Mouse (Mus musculus) frontal cortex, postnatal 10 days (tissue): ENCODE data around the gene Msh3.

Experiments
- DNase-seq, 2 experiments: peaks; one replicate each; pipeline ENCODE4 v3.0.0; 2022; ENCODE audit warnings: low spot score in 2 of 2, mixed read lengths in 1 of 2

Msh3 gene

DNA sequence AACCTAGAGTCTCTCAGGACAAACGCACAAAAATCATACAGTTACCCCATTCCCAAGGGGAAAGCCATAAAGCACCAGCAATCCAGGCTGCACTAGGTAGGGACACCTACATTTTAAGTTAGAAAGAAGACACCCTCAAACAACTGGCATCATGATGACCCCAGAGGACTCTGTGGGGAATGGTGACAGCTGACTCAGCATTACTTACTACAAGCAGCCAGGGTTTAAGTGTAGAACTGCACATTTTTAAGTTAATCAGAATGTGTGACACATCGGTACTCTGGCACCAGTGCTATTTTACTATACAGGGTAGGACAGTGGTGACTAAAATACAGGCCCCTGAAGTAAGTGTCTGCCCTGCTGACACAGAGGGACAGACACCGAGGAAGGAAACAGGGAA, 24.2 kb downstream of the Msh3 start:
- DNase-seq = no peak

DNA sequence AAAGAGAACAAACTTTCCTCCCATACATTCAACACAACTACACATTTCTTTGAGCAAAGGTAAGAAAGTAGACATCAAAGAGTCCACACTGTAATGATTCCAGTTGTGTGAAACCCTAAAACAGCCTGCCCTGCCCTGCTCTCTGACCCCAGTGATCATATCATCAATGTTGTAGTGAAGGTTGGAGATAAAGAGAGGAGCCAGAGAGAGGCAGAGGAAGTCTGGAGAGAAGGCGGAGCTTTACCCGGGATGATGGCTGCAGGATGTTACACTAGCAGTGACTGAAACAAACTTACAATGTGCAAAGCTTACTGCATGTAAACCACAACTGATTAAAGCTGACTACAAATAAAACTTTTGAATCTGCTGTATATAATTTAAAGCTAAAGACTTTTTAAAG, 26.8 kb downstream of the Msh3 start:
- DNase-seq = no peak

DNA sequence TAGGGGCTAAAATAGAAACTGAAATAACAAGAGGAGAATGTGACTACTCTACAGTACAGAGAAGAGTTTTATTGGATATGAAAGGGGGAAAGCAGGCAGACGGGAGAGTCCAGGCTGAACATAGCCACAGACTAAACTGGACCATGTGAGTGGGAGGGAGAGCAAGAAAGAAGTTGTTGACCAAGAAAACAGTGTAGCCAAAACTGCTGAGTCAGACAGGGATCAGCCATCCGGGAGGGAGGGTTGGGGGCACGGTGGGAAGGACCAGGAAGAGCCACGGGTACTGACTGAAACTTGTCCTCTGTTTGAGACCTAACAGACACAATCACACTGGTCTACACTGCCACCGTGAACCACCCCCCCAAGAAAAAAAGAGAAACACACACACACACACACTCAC, 28.8 kb downstream of the Msh3 start:
- no peak for DNase-seq

DNA sequence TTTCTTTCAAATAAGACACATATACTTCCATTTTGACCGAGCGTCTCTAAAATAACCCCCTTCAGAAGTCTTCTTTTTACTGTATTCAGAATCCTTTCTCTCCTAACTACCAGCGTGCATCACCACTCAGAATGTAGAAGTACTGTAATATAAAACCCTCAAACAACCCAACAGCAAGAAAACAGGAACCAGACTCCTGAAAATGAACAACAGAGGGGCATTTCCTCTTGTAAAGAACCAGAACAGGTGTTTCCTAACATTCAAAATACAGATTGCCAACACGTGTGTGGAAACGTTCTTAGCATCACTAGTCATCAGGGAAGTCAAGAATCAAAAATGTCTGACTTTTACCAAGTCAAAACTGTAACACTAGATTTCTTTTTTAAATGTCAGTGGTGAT, 34.0 kb downstream of the Msh3 start:
- no peak for DNase-seq

DNA sequence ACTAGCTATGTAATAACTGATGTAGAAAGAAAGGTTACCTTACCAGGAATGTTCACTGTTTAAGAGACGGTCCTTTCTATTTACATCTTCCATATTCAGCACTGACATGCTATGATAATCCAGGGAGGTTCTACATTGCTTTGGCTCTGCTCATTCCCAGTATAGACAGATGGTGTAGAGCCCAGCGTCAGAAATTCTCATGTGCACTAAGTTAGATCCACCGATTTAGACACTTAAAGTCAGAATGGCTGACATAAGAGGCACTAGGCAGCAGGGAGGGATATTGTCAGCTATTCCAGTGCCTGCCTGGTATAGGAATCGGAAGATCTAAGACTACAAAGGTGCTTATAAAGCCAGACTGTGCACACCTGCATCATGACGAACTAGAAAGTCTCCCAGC, 40.2 kb downstream of the Msh3 start:
- no peak for DNase-seq

DNA sequence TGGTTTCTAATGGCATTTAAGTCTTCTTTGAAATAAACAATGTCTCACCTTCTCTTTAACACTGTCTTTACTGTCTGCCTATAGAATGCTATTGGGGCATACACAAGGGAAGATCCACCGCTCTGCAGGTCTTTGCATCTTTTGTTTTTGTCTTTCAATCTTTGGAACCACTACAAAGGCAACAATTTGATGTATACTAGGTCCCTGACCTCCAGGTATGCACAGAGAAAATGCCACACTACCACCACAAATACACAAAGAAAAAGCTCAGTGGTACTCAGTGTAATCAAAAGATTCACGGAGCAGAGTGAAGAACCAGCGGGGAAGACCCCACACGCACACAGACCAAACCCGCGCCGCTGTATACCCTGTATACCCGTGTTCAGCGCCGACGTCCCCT, 49.1 kb downstream of the Msh3 start, which contains the start of gene Gm20379:
Gm20379 (plus strand) TSS at position 301 of the 400 bp plus-strand sequence.
- DNase-seq = no peak

DNA sequence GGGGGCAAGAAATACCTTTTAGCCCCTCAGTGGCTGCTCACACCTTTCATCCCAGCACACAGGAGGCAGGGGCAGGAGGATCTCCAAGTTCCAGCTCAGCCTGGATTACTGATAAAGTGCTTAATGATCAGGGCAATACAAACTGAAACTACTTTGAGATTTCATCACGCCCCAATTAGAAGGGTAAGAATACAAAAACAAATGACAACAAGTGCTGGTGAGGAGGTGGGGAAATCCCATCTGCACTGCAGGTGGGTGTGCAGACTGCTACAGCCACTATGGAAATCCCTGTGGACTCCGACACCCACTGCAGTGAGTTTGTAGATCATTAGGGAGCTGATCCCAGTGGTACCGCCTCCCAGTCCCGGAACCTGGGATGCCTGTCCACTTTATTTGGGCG, 50.5 kb downstream of the Msh3 start:
- no peak for DNase-seq

DNA sequence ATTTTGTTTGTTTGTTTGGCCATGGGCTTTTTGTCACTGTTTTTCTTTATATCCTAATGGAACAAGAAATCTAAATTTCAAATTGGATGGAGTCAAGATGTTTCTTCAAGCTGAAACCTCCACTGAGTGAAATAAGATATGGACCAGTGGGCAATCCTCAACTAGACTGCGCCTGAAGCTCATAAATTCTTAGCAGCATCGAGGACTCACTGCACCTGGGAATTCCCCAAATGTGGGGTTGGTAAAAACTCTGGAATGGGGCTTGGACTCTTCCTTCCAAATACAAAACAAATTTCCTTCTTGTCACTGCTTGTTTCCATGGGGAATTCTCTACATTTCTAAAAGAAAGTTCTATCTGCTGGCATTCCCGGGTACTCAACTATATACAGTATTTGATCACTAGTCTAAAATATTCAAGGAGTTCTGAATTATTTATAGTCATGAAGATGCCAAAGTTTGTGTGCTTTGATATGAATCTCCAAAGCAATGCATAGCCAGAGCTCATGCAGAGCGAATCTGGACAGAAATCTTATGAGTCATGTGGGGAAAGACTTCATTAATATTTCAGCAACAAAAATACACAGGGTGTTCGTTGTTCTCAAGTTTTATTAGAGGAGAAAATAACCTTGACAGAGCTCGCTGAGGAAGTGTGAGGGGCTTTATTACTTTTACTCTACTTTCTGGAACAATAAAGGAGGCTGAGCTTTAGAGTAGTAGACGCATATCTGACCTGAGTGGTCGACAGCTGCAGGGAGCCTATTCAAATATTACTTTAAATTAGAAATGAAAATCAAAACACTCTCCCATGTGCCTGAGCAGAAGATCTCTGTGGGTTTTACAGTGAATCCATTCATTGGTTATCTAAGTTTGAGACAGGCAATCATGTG, 51.5 kb downstream of the Msh3 start:
- DNase-seq = no peak

DNA sequence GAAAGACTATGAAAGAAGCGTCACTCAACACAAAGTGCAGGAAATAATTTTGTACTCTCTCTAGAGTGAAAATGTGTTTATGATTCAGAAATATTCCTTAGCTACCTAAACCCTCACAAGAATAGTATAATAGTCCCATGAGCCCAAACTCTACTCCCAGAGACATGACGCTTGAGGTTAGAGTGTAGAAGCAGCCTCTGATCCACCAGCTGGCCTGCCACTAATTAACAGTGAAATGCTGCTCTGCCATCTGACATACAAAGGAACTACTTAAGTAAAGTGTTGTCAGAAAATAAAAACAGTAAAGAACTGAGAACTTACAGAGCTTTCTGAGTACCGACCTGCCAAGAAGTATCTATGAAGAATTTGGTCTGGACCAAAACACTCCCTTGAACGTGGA, 52.3 kb downstream of the Msh3 start:
- no peak for DNase-seq

DNA sequence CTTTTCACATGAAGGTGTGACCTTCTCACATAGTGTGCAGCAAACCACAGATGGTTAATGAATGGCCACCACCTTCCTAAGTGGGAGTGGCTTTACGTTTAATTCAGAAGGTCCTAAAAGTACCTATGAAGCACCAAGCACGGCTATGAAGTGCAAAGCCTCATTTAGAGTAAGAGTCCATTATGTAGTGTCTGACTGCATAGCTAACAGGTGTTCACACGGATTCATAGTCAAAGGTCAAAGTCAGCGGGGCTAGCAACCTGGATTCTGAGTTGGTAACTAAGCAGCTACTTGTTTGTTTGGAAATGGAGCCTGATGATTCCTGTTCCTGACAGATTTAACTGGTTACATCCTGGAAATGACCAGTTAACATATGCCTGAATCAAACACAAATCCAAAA, 53.0 kb downstream of the Msh3 start:
- no peak for DNase-seq

DNA sequence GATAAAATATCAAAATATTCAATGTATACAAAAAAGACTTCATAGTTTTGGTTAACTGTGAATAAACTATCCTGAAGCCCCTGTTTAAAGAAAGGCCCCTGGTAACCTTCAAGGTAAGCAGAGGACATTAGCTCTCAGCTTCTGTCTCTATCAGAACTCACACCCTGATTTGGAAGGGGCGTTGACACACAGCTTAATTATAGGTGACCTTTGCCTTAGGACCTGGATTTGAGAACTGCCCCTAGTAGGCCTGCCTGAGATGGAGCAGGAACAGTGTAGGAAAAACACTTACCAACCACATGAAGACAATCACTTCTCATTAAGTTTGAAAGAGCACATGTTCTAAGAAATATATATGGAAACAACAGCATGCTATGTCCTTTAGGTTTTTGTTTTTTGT, 55.3 kb downstream of the Msh3 start:
- no peak for DNase-seq

DNA sequence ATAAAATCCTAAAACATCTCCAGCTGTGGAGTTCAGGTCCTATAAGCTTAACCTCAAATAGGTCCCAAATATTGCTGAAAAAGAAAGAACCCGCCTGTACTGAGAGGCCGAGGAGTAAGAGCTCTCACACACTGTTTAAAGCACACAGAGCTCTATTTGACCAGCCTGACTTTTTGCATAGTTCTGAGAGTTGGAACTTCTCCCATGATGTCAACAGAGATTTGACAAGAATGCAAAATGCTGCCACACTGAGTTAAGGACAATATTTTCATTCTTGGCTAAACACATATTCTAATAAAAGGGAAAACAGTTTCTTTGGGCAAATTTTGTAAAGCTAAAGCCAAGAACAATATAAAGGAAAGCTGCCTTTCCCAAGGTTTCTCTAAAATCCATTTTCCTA, 57.8 kb downstream of the Msh3 start:
- no peak for DNase-seq

DNA sequence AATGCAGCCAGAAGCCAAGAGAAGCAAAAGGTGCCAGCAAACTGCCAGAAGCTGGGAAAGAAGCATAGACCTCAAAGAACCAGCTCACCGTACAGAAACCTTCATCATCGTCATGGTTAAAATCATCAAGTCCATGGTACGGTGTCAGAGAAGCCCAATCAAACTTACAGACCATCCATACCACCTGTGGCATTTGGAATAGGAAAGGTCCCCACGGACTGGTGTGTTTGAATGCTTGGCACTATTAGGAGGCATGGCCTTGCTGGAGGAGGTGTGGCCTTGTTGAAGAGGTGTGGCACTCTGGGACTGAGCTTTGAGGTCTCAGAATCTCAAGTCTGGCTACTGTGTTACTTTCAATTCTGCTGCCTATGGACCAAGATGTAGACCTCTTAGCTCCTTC, 58.3 kb downstream of the Msh3 start:
- DNase-seq = no peak

DNA sequence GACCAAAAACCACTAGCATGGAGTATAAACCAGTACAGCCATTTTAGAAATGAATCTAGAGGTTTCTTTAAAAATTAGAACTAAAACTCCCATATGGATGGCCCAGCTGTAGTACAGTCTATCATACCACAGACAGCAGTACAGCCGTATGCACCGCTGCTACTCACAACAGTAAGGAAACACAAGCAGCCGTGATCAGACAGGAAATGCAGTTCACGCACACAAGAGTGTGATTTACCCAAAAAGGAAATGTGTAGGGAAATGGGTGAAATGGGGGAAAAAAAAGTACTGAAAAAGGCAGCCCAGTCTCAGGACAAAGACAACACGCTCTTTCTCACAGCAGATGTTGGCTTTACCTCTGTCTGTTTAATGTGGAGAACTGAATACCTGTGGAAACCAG, 60.9 kb downstream of the Msh3 start:
- DNase-seq = no peak

DNA sequence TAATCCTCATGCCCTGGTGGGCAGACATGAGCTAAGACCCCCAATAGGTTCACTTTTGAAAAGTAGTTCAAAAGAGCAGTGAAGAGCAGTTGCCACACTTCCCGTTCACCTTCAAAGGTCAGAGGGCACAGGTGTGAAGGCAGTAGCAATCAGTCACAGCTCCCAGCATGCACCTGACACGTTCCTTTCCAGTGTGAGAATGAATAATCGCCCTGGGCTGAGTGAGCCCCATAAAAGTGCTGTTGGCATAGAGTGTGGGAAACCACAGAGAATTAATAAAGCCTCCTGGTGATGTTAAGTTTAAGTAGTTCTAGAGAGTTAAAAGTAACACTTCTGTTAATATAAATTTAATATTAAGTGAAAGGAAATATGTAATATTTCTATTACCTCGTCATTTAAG, 63.2 kb downstream of the Msh3 start:
- DNase-seq = no peak

DNA sequence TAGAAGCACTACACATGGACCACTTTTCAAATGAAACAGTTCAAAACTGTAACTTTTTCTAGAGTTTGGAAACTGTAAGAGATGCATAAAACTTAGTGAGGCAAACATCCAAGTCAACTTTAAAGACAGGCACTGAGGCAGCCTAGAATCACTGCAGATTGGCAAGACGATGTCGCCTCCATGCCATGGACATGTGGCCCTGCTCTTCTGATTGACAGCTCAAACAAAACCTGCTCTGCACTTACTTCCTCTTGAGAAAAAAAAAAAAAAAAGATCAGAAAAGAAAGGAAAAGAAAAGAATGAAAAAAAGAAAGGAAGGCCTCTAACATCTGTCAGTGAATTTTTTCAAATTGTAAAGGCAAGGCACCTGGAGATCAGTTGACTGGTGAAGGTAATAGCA, 77.8 kb downstream of the Msh3 start:
- DNase-seq = no peak

DNA sequence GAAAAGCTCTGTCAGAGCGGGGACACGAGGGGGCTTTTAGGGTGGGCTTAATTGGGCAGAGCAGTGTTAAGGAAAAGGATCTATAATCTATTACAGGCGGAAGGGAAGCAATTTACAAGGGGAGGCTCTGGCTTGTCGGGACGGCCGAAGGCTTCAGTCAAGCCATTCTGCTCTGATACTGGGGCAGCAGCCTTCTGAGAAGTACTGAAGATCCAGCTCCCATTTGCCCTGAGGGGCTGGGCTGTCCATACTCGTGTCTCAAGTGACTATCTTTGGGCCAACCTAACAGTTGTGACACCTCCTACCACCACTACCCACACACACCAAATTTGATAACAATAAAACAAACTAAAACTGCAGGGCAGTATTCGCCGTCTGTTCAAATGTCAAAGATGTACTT, 79.5 kb downstream of the Msh3 start:
- no peak for DNase-seq

DNA sequence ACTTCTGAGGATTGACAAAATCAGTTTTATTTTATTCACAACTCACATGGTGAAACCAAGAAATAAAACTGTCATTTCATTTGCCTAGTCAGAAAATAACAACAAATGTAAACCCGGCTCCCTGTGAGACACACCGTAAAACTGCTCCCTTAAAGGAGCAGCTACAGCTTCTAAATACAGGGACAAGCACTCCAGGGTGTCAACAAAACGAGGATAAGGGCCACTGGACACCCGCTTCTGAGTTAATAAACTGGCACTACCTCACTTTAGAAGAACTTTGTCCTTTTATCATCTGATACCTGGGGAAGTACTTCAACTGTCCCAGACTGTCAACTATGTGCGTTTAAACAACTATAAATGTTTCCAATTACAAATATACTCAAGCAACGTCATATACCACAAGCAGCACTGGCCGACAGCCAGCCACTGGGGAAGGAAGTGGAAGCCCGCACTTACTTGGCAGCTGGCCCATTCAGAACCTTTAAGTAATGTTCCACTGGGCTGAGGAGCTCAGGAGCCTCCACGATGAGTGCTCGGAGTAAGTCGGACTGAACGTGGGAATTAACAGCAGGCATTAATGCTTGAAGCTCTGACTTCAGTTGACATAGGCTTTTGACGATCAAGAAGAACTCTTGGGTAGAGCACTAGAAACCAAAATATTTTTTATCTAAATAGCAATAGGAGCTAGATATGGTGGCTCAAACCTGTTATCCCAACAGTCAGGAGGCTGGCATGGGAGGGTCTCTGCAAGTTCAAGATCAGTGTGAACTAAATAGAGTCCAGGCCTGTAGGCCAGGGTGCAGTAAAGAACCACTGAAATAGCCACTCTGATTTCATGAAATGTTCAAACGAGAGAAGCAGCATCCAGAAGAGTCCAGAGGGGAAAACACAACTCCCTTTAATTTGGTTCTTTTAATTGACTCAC, 80.3 kb downstream of the Msh3 start:
- DNase-seq = peak; percentile 22 to 50

DNA sequence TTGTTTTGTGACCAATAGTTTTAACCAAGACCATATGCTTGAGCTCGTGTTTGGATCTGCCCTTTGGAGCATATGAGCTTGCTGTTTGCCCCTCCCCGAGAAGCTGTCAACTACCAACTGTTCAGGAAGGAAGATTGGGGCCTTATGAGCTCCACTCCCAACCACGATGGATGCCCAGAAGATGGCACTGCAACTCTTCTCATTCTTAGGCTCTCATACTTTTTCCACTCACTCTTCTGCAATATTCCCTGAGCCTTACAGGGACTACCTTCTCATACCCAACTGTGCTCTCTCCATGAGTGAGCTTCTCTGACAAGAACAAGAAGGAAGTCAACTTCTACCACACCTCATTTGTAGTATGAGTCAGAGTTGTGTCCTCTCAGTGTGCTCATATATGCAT, 87.7 kb downstream of the Msh3 start:
- DNase-seq = no peak

DNA sequence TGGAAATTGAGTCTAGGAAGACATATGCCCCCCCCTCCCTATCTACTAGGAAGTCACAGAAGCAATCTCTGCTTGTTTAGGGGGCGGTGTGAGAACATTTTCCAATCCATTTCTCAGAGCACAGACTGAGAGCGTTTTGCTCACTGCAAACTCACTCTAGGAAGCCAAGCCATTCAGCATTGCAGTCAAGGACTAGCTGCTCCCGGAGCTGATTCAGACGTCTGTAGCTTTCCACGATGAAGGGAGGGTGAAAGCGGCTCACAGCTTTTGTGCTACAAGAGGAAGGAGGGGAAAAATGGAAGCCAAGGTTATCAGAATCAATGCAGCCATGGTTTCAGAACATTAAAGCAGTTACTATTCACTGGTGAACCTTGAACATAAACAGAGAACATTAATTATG, 91.2 kb downstream of the Msh3 start:
- DNase-seq = no peak

DNA sequence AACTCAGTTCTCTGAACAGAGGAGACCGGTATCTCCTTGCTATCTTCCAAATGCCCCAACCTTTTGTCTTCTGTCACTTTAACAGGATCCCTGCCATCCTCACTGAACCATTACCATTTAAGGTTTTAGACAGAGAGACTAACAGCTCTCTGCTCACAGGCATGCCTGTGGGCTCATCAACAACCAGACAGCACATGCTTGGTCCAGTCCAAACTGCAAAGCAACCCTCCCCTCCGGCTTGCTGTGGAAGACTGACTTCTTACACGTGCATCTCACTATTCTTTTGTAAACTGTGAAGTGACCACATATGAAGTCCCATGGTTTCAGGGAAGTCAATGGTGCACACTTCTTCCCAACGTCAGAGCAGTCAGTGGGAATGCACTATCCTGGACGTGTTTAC, 93.5 kb downstream of the Msh3 start:
- no peak for DNase-seq

DNA sequence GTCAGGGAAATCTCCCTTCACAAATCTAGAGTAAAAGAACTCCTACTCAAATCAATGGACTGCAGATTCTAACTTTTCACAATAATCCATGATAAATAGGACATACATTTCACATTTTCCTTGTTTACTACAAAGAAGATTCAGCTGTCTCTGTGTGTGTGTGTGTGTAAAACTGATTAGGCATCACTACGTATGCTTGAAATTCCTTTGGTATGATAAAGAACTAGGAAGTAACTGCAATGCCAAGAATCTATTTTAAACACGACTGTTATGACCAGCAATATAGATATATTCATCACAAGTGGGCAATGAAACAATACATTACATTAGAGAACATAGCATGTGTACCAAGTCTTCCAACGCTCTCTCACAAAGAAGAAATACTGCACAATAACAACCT, 99.3 kb downstream of the Msh3 start:
- no peak for DNase-seq

DNA sequence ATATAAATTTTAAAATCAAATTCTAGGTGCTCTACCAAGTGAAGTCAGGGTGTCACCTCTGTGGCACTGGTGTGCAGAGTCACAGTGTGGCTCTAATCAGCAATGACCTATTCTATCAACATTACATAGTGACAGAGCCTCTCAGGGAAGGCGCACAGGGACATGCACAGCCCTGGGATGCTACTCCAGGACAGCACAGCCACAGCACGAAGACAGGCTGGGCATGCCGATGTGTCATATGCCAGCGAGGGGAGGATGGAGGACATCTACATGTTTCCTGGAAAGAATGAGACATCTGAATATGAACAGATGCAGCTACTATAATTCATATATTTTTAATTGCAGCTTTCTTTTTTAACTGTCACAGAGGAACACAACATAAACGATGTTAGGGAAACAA, 101.0 kb downstream of the Msh3 start:
- DNase-seq = no peak
